Mouse (Mus musculus) CD4-positive, CD25-positive, alpha-beta regulatory T cell, adult 4 months (primary cell): ENCODE measurements around the gene Alpl. TPM values are rescaled to one million over a fixed set of nuclear protein-coding genes. Genes with fewer than 3 reads are reported as not detected.

Experiments used
- ATAC-seq: one replicate; pipeline ENCODE4 v1.8.0; 2017
- polyA plus RNA-seq, 2 experiments: library from polyadenylated mRNA; unstranded; fragments of 100-300 nt; shearing (Covaris generic); gene quantifications; one replicate each; pipeline ENCODE4 v1.2.1; 2017

Alpl gene
- polyA plus RNA-seq, 2 experiments from 2014 or later, result 1.5 to 2.8 TPM

DNA sequence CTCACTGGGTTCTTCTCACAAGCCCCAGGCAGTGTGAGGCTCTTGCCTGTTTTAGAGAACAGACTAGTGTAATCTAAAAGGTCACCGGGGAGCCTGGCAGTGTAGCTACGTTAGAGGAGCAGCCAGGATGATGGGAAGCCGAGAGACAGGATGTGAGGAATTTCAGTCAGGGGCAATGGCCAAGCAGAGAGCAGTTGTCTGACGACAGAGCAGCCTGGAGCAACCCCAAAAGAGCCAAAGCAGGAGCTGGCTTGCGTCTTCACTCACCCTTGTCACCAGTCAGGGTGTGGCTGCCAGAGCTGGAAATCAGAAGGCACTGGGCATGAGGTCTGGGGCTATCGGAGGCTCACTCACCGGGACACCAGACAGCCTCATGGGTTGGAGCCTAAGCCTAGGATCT lies 26.5 kb downstream of the Alpl start:
- ATAC-seq, result no peak

DNA sequence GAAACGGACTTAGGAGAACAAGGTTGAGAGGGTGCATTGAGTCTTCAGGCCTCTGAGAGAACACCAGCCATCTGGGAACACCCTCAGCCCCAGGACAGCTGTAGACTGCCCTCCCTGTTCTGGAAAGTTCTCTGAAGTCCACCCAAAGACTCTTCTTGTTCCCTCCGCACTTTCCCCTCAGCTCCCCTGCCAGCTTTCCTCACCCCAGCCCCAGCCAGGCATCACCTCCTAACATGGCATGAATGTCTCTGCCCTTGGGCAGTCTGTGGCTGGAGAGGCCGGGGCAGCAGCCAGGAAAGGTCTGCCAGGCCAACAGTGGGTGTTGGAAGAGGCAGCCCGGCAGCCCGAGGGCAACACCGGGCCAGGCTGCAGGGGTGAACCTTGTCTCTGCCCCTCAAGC lies 27.4 kb downstream of the Alpl start:
- no peak for ATAC-seq

DNA sequence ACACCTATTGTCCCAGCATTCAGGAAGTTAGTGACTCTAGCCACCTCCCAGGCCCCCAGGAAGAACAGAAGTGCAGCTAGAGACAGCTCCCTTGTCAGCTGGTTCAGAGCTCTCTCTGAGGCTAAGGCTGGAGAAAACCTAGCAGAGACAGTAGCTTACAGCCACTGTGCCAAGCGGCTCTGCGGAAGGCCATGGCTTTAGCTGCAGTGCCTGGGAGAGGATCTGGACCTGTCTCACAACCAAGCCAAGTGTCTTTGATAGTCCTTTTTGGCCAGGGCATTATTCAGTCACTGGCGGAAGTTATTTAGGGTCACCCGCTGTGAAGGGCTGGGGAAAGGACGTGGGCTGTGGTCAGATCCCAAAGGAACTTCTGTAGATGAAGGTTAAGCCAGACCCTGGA lies 27.8 kb downstream of the Alpl start:
- no peak for ATAC-seq

DNA sequence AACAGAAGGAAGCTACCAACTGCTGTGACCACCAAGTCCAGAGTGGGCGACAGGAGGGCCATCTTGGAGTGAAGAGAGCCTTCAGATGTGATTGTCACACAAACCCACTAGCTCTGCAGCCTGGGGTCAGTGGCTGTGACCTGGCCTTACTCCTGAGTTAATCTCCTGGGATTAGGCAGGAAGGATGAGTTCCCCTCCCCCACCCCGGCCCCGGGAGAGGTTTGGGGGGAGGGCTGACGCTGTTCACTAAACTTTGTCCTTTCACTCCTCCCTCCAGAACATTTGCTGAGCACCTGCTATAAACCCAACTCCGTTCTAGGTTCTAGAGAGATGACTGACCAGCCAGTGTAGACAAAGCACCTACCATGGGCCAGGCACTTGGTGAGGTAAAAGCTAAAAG lies 29.8 kb downstream of the Alpl start:
- ATAC-seq, result no peak

DNA sequence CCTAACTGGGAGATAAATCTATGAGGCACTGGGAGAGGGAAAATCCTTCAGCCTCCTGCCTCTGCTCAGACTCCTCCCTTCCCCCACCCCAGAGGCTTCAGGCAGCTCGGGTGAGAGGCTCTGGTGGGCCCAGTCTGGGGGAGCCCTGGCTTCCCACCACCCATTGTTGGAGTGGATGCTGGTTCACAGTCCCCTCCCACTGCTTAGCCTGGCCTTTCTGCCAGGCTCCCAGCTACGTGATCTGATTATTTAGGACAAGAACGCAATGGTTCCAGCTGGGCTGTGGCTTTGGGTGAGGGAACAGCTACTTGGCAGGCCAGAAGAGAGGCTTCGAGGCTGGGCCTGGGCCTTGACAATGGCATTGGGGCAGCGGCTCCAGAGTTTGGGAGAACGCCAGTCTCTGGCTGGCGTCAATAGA lies 30.6 kb downstream of the Alpl start:
- no peak for ATAC-seq

DNA sequence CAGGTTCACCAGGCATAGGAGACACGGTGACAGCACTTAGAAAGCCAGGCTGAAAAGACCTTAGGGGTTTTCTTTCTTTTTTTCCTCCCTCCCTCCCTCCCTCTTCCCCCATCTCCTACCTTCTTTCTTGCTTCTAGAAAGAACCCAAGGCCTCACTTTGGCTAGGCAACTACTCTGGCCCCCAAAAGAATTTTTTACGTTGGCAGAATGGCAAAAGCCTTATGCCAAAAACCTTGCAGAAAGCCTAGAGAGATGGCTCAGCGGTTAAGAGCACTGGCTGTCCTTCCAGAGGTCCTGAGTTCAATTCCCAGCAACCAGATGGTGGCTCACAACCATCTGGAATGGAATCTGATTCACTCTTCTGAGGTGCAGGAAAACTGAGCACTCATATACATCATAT lies 31.6 kb downstream of the Alpl start:
- no peak for ATAC-seq

DNA sequence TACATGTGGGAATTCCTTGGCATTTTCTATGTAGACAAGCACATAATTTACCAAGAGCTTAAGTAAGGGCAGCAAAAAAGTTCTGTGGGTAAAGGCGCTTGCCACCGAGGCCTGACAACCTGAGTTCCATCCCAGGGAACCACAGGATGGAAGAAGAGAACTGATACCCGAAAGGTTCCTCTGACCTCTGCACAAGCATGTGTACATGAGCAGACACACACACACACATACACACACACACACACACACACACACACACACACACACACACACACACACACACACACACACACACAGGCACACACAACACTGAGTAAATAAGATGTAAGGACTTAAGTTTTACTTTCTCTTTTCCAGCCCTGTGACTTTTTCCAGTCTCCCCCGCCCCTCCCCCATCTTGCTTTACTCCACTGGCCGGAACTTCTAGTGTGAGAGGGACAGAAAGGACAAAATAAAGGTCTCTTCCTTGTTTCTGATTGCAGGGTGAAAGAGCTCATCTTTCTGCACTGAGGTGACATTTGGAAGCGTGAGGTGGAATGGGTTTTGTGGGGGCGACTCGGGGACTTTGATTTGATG lies 32.2 kb downstream of the Alpl start:
- no peak for ATAC-seq

DNA sequence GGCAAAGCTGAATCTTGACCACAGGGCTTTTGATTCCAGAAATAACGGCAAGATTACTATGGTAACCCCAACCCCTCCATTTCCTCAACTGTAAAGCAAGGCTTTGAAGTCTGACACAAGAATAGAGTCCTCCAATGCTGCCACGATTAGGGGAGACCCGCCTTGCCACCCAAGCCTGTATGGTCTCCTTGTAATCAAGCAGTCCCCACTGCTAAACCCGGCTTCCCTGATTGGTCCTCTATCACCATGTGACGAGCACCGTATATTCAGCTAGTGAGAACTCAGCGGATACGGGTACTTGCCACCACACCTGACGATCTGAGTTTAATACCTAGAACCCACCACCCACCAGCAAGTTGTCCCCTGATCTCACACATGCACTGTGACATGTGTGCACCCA lies 33.3 kb downstream of the Alpl start:
- ATAC-seq, result no peak

DNA sequence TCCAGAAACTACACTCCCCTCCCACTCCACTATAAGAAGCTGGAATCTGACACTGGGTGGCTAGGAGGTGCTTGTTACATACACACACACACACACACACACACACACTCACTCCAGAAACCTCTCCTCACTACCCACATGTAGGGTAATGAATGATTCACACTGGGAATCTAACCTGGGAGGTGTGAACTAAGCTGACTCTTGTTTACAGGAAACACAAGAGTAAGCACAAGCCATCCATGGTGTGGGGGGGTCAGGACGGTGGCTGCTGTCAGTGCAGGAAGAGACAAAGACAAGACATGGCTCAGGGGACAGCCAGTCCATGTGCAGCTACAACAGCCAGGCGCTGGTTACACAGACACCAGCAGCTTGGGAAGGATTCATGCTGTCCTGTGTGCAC lies 41.7 kb downstream of the Alpl start:
- no peak for ATAC-seq

DNA sequence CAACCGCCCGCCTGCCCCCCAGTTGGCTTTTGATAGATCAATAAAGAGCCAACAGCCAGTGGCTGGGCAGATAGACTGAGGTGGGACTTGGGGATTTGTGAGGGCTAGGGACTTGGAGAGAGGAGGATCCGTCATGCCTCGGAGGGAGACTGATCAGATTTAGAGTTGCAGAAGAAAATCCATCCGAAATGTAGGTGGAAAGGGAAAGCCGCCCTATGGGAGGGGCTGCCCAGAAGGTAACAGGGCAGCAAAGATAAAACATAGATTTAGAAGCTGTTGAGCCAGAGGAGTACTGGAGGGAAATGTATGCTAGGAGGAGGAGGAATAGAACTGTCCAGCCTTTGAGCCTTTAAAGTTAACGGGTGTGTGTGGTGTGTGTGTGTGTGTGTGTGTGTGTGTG lies 43.0 kb downstream of the Alpl start:
- ATAC-seq, result no peak

DNA sequence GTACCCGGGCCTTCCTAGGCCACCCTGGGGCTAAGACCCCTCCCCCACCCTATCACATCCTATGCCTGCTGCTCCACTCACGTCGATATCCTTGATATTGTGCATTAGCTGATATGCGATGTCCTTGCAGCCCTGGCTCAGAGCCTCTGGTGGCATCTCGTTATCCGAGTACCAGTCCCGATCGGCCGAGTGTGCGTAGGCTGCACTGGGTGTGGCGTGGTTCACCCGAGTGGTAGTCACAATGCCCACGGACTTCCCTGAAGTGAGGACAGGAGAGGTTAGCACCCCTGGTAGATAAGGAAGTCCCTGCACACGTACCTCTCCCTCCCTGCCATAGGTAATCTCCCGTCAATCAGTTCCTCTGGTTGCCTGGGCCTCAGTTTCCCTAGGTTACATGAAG lies 43.7 kb downstream of the Alpl start:
- no peak for ATAC-seq

DNA sequence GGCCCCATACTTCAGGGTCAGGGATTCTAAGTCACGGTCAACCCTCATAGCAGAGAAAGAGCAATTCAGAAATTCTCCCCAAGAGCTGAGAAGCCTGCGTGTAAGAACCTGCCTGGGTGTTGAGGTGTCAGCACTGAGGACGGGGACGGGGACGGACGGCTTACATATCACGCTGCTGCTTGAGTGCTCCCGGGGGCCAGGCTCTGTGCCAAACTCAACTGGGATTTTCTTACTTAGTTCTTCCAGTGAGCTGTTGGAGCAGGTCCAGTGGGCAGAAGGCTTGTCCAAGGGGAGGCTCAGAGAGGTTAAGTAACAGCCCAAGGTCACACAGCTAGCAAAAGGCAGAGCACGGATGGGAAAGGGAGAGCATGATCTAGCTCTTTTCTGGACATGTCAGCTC lies 44.5 kb downstream of the Alpl start:
- ATAC-seq, result no peak

DNA sequence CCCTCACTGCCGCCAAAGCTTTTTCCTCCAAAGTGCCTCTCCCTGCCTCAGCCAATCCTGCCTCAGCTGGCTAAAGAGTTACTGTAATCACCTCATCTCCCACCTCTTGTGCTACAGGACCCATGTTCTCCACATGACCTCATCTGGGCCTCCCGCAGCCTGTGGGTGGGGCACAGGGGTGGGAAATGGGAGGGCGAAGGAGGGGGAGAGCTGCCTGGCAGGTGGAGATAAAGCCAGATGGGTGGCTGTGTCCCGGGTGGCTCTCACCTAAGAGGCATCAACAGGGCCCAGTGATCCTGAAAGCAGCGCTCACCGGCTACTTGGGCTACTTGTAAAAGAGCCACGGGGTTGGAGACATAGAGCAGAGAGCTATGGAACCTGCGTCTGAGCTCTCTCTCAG lies 44.9 kb downstream of the Alpl start:
- no peak for ATAC-seq

DNA sequence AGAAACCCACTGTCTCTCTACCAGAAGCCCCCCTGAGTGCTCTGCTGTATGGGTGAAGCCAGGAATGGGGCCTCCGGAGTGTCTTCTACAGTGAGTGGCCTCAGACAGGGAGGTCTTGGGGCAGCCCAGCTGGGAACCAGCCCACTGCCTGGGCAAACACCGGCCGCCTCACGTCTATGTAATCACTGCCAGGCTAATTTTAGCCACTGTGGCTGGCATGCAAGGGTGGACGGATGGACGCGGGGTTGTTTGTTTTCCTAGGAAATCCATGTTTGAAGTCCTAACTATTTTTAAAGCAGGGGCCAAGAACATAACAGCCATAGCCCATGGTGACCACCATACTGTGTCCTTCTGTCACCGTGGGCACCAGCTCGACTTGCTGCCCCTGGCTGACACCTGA lies 46.1 kb downstream of the Alpl start:
- no peak for ATAC-seq

DNA sequence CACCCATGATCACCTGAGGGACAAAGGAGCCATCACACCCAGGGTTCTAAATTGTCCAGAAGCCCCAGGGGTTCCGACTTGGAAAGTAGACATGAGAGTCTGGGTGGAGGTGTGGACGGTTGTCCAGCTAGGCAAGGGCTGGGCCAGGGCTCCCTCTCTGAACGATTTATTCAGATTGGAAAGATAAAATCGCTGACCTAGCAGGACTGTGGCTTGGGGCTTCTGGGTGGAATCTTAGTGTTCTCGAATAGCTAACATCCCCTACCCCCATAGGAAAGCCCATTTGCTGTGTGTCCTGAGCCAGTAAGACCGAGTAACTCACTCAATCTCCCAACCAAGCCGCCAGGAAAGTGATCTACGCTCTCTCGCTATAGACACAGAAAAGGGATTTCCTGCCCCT lies 46.5 kb downstream of the Alpl start:
- ATAC-seq, result no peak

DNA sequence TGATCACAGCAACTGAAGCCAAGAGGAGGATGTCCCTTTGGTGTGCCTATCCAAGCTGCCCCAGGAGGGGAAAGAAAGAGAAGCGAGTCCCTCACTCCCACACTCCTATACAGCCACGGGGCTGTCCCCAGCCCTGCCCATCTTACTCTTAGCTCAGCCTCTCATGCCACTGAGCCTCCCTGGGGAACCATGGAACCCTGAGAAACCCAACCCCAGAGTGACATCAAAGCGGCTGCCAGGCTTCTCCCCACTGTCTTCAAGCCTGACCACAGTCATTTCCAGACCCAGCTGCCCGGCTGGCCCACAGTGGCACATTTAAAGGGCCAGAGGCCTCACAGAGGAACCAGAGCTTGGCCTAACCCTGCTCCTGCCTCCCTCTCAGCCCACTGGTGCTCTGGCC lies 47.5 kb downstream of the Alpl start:
- no peak for ATAC-seq

DNA sequence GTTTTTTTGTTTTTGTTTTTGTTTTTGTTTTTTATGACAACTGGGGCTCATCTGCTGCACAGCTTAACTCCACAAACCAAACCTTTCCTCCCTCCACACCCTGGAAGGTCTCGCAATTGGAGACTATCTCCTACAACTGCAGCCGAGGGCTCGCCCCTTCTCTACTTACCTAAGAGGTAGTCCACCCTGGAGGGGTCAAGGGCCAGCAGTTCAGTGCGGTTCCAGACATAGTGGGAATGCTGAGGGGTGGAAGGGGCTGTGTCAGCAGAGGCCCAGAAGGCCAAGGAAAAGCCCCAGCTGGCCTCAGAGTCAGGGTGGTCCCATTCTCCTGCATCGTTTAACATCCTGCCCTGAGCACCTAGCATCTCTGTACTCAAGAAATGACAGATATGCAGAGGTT lies 48.6 kb downstream of the Alpl start:
- no peak for ATAC-seq

DNA sequence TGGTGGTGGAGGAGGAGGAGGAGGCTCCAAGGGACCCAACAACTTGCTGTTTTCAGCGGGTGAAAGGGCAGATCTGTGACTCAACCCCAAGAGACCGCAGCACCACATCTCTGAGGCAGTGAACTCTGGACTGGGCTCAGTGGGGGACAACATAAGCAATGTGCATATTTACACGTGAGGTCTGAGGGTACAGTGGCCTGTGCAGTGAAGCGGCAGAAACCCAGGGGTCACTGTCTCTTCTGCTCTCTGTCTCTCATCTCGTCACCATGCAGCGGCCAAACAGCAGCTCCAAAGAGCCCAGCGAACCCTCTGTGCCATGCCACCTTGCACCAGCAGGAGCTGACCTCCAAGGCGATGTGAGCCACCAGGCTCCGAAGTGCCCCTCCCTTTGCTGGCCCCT lies 49.1 kb downstream of the Alpl start:
- no peak for ATAC-seq

DNA sequence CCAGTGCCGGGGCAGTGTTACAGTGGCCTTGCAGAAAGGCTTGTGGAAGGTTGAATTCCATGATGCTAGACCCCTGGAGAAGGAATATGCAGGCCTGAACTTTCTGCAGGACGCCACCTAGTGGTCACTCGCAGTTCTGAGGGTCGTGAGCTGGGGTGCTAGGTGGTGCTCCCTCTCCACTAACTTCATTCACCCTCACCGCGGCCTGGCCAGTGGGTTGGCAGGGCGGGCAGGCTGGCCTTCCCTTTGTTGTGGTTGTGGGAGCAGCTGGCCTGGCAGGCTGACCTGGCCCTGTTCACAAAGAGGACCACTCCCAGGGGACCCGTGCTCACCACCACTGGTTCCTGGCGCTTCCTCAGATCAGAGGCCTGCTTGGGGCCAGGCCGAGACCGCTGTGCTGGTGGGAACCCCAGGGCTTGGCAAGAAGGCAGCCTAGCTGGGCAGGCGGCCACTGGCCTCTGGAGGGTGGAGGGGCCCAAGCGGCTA lies 51.7 kb downstream of the Alpl start:
- no peak for ATAC-seq

DNA sequence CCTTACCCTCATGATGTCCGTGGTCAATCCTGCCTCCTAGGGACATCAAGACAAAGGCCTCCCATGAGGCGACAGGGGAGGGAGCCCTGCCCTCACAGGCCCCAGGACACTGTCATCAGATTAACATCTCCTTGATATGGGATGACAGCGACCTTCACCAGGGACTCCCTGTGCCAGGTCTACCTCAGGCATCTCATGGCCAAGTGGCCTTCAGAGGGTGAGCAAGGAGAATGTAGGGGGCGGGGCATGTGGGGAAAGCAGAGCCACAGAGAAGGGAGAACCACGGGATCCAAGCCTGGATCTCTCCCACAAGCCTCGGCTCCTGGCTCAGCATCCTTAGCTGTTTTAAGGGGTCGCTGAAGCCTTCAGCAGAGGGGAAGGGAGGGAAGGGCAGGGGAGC lies 52.4 kb downstream of the Alpl start:
- no peak for ATAC-seq

DNA sequence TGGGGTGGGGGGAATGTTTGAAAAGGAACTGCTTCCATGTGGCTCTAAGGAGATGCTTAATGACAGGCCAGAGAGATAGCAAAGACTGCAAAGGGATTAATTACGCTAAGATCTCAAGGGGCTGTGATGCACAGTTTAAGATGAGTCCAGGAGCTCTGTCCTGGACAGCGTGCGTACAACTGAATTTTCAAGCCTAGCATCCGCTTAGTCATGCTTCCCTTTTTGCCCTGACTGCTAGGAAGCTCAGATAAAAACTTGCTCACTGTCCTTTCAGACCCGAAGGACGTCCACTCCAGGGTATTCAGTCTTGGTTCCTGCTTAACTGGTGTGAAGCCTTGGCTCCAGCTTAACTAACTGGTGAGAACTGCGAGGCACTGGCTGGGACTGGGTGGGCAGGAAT lies 55.8 kb downstream of the Alpl start:
- no peak for ATAC-seq

DNA sequence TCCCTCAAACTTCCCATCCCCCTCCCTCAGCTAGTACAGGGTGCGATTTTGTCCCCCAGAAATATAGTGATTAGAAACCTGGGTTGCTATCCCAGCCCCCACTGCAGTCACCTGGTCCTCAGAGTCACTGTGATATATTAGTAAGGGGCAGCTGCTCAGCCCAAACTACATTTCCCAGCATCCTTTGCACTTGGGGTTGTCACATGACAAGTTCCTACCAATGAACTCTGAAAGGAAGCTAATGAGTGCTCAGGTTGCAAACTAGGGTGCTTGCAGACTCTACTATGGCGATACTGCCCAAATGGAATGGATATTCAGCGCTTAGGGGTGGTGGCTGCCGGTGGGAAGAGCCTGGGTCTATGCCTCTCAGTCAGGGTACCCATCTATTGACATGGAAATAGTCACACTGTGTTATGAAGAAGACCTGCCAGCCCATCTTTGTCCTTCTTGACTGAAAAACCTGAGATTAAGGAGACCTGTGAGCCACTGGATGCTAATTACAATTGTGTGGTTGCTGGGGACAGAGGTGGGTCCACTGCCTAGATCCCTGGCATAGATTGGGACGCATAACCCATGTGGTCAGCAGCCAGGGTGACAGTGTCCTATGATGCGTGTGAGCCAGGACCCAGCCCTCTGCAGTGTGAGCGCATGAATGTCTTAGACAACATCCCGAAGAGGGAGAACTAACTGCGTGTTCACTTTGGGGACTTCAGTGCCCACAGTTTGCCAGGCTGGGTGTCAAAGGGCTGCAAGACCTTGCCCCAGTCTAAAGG lies 56.8 kb downstream of the Alpl start:
- ATAC-seq, result peak; percentile 63

DNA sequence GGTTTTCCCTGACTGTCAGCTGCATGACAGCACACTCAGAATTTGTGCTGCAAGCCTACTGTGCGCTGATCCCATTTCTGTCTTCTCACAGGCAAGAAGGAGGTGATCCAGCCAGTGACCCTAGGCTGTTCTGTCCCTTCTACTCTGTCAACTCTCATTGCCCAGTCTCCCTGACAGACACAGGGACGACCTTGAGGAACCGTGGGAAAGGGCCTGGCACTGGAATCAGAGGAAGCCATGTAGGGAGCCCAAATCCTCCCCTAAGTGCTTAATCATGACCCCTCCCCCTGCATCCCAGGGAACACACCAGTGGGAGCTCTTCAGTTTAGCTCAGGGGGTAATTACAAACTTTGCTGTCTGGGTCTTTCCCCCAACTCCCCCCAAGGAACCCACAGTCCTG lies 58.4 kb downstream of the Alpl start:
- ATAC-seq, result no peak

DNA sequence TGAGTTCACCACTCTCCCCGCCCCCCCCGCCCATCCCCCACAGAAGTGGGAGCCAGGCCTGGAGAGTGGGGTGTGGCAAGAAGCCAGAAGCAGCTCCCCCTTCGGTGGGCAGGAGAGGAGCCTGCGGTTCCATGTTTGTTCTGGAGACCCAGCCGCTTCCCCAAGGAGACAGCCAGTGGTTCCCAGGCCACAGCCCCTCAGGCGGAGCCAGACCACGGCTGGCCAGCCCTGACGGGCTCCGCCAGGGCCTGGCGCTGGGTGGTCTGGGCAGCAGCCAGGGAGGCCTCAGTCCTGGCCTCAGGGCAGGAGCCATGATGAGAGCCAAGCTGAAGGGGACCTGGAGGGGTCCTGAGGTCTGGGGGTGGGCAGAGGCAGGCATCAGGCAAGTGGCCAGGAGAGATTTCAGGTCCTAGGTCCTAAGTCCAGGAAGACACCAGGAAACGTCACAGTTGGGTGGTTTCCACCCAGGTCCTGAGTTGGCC lies 59.9 kb downstream of the Alpl start:
- ATAC-seq, result no peak

DNA sequence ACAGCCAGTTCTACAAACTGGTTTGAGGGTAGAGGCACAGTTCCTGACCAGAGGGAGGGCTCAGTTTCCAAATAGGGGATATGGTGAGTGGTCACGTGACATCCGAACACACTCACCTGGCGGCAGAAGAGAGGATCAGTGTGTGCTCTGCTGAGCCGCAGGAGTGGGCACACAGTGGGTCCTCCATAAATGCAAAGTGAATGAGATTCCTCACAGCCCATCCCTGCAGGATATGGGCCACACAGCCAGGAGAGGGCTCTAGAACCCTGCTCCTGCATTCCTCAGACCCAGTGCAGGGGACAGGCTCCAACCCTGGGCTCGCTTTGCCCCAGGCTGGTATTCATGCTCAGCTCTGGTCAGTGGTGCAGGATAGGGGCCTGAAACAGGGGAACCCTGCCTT lies 62.7 kb downstream of the Alpl start:
- ATAC-seq, result no peak
